Mouse (Mus musculus): ENCODE measurements around the gene Nrxn1. TPM values are rescaled to one million over a fixed set of nuclear protein-coding genes. Genes with fewer than 3 reads are reported as not detected.

Nrxn1 gene
- polyA plus RNA-seq, 1 experiment from 2014 or later: 16.5 TPM

DNA sequence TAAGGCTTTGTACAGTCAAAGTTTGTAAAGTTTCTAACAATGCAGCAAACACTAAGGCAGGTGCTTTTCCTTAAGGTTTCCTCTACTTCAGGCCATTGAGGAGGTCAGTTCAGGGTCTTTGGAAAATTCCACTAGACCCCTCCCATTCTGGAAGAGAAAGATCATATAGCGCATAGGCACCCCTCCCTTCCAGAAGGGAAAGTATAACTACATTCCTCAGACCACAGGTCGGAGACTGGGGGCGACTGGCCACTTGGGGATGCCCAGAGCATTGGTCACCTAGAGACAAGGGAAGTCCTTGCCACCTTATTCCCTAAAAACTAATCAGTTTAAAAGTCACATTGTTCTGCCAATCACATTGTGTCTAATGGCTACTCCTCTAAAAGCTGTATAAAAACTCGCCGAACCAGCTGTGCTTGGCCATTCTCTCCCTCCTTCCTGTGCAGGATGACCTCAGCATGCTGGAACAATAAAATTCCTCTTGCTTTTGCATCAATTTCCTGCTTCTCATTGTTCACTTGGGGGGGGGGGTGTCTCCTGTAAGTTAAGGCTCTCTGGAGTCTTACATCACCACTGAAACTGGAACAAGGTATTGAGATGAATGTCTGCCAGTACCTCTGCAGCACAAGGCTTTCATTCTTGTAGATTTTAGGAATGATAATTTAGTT lies 305.6 kb downstream of the Nrxn1 start:
- Histone ChIP-seq H3K27ac (ENCODE audit: low read depth, low read length) (no peak overlapping the region), H3K4me3 (ENCODE audit: low read depth, low read length) (no peak overlapping the region), H3K9ac (ENCODE audit: low read length) (no peak overlapping the region), H3K4me2 (no peak overlapping the region), H3K36me3 (ENCODE audit: control insufficient read depth, insufficient read depth, low read length) (no peaks in the 10 kb centered on the region), H3K9me3 (ENCODE audit: control insufficient read depth, low read length) (no peaks in the 10 kb centered on the region), H3K27me3 (ENCODE audit: control insufficient read depth, insufficient read depth, low read length) (no peaks in the 10 kb centered on the region), H3K4me1 (ENCODE audit: control insufficient read depth, insufficient read depth, low read length) (no peaks in the 10 kb centered on the region)
- DNase-seq (ENCODE audit: low spot score, missing footprints) (no peak), ATAC-seq (ENCODE audit: low FRiP score) (no peak)
- 82% methylated on average over 5 of the region's 5 CpGs for WGBS

DNA sequence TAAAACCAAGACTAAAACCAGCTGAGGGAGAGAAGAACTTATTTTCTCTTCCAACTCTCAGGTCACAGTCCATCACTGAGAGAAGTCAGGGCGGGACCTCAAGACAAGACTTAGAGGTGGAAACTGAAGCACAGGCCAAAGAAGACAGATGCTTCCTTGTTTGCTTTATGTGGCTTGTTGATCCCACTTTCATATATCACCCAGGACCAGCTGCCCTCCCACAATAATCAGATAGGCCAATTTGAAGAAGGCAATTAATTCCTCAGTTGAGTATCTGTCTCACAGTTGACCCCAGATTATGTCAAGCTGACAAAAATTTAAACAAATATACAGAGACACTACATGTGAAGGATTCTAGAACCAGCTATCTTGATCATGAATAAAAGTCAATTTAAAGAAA lies 312.4 kb downstream of the Nrxn1 start:
- no peak for DNase-seq (ENCODE audit: low spot score, missing footprints)
- Histone ChIP-seq H3K4me2 (no peak overlapping the region), H3K4me1 (ENCODE audit: control insufficient read depth, insufficient read depth, low read length) (no peaks in the 10 kb centered on the region), H3K27ac (ENCODE audit: low read depth, low read length) (no peak overlapping the region), H3K4me3 (ENCODE audit: low read depth, low read length) (no peak overlapping the region), H3K36me3 (ENCODE audit: control insufficient read depth, insufficient read depth, low read length) (no peaks in the 10 kb centered on the region), H3K9me3 (ENCODE audit: control insufficient read depth, low read length) (no peaks in the 10 kb centered on the region), H3K9ac (ENCODE audit: low read length) (no peak overlapping the region), H3K27me3 (ENCODE audit: control insufficient read depth, insufficient read depth, low read length) (no peaks in the 10 kb centered on the region)
- ATAC-seq (ENCODE audit: low FRiP score): no peak
- 88% methylated on average over 1 of the region's 1 CpGs for WGBS

DNA sequence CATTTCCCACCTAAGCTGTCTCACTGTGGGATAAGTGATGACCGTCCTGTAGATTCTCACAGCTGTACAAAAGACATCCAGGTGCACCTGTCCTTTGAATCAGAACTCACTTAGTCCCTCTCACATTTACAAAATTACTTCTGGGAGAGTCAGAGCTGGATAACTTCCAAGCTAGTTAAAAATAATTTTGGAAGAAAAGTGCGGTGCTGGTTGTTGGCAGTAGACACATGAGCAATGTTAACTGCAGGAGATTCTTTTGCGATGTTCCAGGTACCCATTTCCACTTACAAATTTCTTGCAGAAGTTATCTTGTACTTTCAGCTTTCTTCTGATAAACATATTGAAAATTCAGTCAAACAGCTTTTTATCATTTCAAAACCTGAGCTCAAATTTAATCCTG lies 317.5 kb downstream of the Nrxn1 start:
- H3K4me2 ChIP-seq: no peak overlapping the region
- WGBS: 90% methylated on average over 3 of the region's 3 CpGs
- no peak for DNase-seq (ENCODE audit: low spot score, missing footprints)
- H3K9ac ChIP-seq (ENCODE audit: low read length): no peak overlapping the region
- ATAC-seq (ENCODE audit: low FRiP score): no peak
- no peaks in the 10 kb centered on the region for H3K4me1 ChIP-seq (ENCODE audit: control insufficient read depth, insufficient read depth, low read length)
- H3K9me3 ChIP-seq (ENCODE audit: control insufficient read depth, low read length): no peaks in the 10 kb centered on the region
- H3K27ac ChIP-seq (ENCODE audit: low read depth, low read length): no peak overlapping the region
- no peaks in the 10 kb centered on the region for H3K27me3 ChIP-seq (ENCODE audit: control insufficient read depth, insufficient read depth, low read length)
- no peak overlapping the region for H3K4me3 ChIP-seq (ENCODE audit: low read depth, low read length)
- no peaks in the 10 kb centered on the region for H3K36me3 ChIP-seq (ENCODE audit: control insufficient read depth, insufficient read depth, low read length)

DNA sequence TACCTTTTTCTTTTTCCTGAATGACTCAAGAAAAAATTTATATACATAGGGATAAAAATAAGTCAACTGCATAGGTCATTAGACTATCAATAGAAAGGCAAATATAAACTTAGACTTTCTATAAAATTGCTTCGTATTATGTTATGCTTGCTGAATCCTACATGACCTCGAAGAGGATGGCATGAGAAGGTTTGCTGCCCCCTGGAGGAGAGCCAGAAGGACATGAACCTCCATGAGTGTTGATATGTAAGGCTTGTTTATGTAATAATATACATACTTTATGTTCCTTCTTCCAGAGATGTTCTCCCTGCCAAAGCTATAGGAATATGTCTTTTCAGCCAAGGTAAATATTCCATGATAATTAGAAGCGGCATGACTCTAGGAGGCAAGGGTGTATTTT lies 319.6 kb downstream of the Nrxn1 start:
- no peak overlapping the region for H3K9ac ChIP-seq (ENCODE audit: low read length)
- H3K27ac ChIP-seq (ENCODE audit: low read depth, low read length): no peak overlapping the region
- no peaks in the 10 kb centered on the region for H3K9me3 ChIP-seq (ENCODE audit: control insufficient read depth, low read length)
- no peaks in the 10 kb centered on the region for H3K4me1 ChIP-seq (ENCODE audit: control insufficient read depth, insufficient read depth, low read length)
- no peaks in the 10 kb centered on the region for H3K27me3 ChIP-seq (ENCODE audit: control insufficient read depth, insufficient read depth, low read length)
- ATAC-seq (ENCODE audit: low FRiP score): no peak
- no peak overlapping the region for H3K4me3 ChIP-seq (ENCODE audit: low read depth, low read length)
- no peak for DNase-seq (ENCODE audit: low spot score, missing footprints)
- H3K36me3 ChIP-seq (ENCODE audit: control insufficient read depth, insufficient read depth, low read length): no peaks in the 10 kb centered on the region
- no peak overlapping the region for H3K4me2 ChIP-seq
- WGBS: 83% methylated on average over 3 of the region's 3 CpGs

DNA sequence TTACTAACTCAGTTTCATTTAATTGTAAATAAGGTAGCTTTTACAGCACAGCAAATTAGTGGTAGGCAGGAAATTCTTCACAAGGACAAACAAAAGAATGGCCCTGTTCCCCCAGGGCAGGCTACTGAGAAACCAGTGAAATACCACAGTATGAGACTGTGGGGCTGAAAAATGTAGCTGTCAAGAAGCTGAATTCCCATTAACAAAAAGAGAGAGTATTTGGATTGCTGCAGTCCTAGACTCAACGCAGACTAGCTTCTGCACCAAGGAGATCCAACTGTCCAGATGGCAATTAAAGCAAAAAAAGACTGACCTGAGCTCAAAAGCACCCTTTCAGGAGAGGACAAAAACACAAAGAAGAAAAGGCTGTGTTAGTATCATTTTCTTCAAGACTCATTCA lies 324.7 kb downstream of the Nrxn1 start:
- no peak for DNase-seq (ENCODE audit: low spot score, missing footprints)
- Histone ChIP-seq H3K27me3 (ENCODE audit: control insufficient read depth, insufficient read depth, low read length) (no peaks in the 10 kb centered on the region), H3K4me1 (ENCODE audit: control insufficient read depth, insufficient read depth, low read length) (no peaks in the 10 kb centered on the region), H3K4me3 (ENCODE audit: low read depth, low read length) (no peak overlapping the region), H3K4me2 (no peak overlapping the region), H3K9me3 (ENCODE audit: control insufficient read depth, low read length) (no peaks in the 10 kb centered on the region), H3K36me3 (ENCODE audit: control insufficient read depth, insufficient read depth, low read length) (no peaks in the 10 kb centered on the region), H3K27ac (ENCODE audit: low read depth, low read length) (no peak overlapping the region), H3K9ac (ENCODE audit: low read length) (no peak overlapping the region)
- WGBS: 17% methylated on average over 1 of the region's 1 CpGs
- ATAC-seq (ENCODE audit: low FRiP score): no peak

DNA sequence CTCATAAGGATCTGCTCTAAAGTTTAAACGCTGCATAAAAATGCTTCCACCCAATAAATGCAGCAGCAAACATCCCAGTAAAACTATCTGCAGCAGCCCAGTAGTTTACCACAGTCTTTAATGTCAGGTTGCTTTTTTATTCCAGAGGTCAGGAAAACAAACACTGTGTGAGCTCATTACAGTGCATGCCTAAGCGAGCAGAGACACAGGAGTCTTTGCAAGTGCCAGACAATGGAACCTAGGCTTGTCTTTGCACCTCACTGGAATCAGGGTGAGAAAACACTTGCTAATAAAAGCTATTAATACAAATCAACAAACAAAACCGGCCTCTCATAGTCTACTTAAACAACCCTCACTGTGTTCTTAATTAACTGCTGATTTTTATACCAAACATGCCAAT lies 365.7 kb downstream of the Nrxn1 start:
- Histone ChIP-seq H3K36me3 (ENCODE audit: control insufficient read depth, insufficient read depth, low read length) (no peaks in the 10 kb centered on the region), H3K27ac (ENCODE audit: low read depth, low read length) (no peak overlapping the region)

DNA sequence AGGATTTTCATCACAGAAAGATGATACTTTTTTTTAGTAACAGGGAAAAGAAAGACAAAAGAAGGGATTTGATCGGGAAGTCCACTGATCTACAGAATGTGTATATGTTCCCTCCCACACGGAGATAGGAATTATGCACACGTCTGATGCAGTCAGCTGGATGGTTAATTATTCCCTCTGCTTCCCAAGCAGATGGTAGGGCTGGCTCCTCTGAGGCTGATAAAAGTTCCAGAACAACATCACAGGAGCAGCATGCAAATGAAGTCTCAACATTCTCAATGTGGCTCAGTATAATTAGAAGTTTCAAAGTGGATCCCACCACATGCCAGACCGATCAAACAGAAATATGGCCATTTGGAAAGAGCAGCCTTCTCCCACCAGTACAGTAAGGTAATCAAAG lies 388.1 kb downstream of the Nrxn1 start:
- no peak for DNase-seq (ENCODE audit: low spot score, missing footprints)
- WGBS: 70% methylated on average over 4 of the region's 4 CpGs

More for the DNA sequence above, 365.7 kb downstream of the Nrxn1 start:
- Histone ChIP-seq H3K4me2 (no peak overlapping the region), H3K27me3 (ENCODE audit: control insufficient read depth, insufficient read depth, low read length) (no peaks in the 10 kb centered on the region), H3K9me3 (ENCODE audit: control insufficient read depth, low read length) (no peaks in the 10 kb centered on the region), H3K4me3 (ENCODE audit: low read depth, low read length) (no peak overlapping the region), H3K4me1 (ENCODE audit: control insufficient read depth, insufficient read depth, low read length) (peaks cover 3% of the 10 kb centered on the region; the same call in 1 of the 2 replicates), H3K9ac (ENCODE audit: low read length) (no peak overlapping the region)
- DNase-seq (ENCODE audit: low spot score, missing footprints) (no peak), ATAC-seq (ENCODE audit: low FRiP score) (no peak)
- 34% methylated on average over 3 of the region's 3 CpGs for WGBS

DNA sequence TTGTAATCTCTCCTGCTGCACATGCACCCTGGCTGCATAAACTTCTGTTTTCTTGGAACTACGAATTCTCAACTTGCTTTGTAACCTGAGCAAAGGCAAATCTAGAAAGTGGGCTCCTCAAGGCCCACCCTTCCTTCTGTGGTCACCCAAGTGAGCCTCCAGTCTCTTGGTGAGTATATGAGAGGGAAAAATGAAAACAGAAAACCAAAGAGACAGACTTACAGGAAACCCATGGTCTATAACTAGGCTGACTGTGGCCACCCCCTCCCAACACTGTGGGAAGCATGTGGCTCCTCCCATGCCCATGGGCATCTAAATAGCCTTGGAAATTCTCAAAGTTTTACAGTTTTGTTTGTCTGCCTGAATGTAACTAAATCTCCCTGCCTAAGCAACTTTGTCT lies 390.2 kb downstream of the Nrxn1 start:
- no peaks in the 10 kb centered on the region for H3K9me3 ChIP-seq (ENCODE audit: control insufficient read depth, low read length)
- H3K4me3 ChIP-seq (ENCODE audit: low read depth, low read length): no peak overlapping the region
- H3K27ac ChIP-seq (ENCODE audit: low read depth, low read length): no peak overlapping the region
- no peaks in the 10 kb centered on the region for H3K36me3 ChIP-seq (ENCODE audit: control insufficient read depth, insufficient read depth, low read length)
- peaks cover 3% of the 10 kb centered on the region; the same call in 1 of the 2 replicates for H3K4me1 ChIP-seq (ENCODE audit: control insufficient read depth, insufficient read depth, low read length)
- no peaks in the 10 kb centered on the region for H3K27me3 ChIP-seq (ENCODE audit: control insufficient read depth, insufficient read depth, low read length)
- ATAC-seq (ENCODE audit: low FRiP score) (no peak), DNase-seq (ENCODE audit: low spot score, missing footprints) (no peak)
- H3K9ac ChIP-seq (ENCODE audit: low read length): no peak overlapping the region
- no peak overlapping the region for H3K4me2 ChIP-seq
- 87% methylated on average over 1 of the region's 1 CpGs for WGBS

More for the DNA sequence above, 388.1 kb downstream of the Nrxn1 start:
- Histone ChIP-seq H3K9ac (ENCODE audit: low read length) (no peak overlapping the region), H3K27me3 (ENCODE audit: control insufficient read depth, insufficient read depth, low read length) (no peaks in the 10 kb centered on the region), H3K9me3 (ENCODE audit: control insufficient read depth, low read length) (no peaks in the 10 kb centered on the region), H3K4me3 (ENCODE audit: low read depth, low read length) (no peak overlapping the region), H3K36me3 (ENCODE audit: control insufficient read depth, insufficient read depth, low read length) (no peaks in the 10 kb centered on the region), H3K27ac (ENCODE audit: low read depth, low read length) (no peak overlapping the region), H3K4me1 (ENCODE audit: control insufficient read depth, insufficient read depth, low read length) (no peaks in the 10 kb centered on the region), H3K4me2 (no peak overlapping the region)
- ATAC-seq (ENCODE audit: low FRiP score): peak; percentile 75; the same call in 1 of the 2 replicates

DNA sequence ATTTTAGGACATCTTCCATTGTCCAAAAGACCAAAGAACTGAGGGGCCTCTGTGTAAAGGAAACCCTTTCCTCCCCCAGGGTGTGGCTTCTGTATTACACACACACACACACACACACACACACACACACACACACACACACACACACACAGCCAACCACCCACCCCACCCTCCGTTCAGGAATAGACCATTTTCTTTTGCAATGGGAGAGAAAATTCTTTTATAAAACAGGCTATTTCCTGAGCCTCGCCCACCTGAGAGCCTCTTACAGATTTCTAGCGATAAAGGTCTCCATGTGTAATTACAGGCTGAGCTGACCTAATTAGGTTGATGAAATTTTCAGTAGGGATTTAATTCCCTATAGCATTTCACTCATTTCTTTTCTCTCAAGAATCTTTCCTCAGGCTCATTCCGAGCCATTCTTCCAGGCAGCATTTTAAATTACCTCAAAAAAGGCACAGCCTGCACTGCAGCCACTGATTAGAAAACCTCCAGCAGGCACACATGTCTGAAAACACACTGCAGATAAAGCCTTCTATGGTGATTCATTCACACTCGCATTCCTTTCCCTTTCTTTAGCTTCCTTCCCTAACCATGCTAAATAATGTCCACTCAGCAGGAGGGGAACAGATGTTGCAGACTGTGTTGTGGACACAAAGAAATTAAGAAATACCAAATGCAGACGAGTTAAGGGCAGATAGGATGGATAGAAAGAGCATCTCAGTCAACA lies 396.6 kb downstream of the Nrxn1 start:
- H3K4me2 ChIP-seq: peak overlapping the region; percentile 5; the same call in 1 of the 2 replicates
- H3K4me1 ChIP-seq (ENCODE audit: control insufficient read depth, insufficient read depth, low read length): peaks cover 16% of the 10 kb centered on the region
- no peaks in the 10 kb centered on the region for H3K27me3 ChIP-seq (ENCODE audit: control insufficient read depth, insufficient read depth, low read length)
- DNase-seq (ENCODE audit: low spot score, missing footprints) (peak; percentile 89), ATAC-seq (ENCODE audit: low FRiP score) (peak; percentile 92)
- no peaks in the 10 kb centered on the region for H3K36me3 ChIP-seq (ENCODE audit: control insufficient read depth, insufficient read depth, low read length)
- H3K27ac ChIP-seq (ENCODE audit: low read depth, low read length): peak overlapping the region; percentile 69
- no peak overlapping the region for H3K4me3 ChIP-seq (ENCODE audit: low read depth, low read length)
- 16% methylated on average over 6 of the region's 6 CpGs for WGBS
- no peak overlapping the region for H3K9ac ChIP-seq (ENCODE audit: low read length)
- H3K9me3 ChIP-seq (ENCODE audit: control insufficient read depth, low read length): no peaks in the 10 kb centered on the region
